Mouse (Mus musculus) gonadal fat pad, adult 2 months (tissue): ENCODE results near the gene Acbd5. TPM values are rescaled to one million over a fixed set of nuclear protein-coding genes. Genes with fewer than 3 reads are reported as not detected.
A peak's percentile ranks its signal among the peaks of the same experiment; 100 is the strongest.

Experiments
- DNase-seq: peaks from one replicate; pipeline ENCODE4 v3.0.0-alpha.2; 2012; ENCODE audit warnings: low read depth
- polyA plus RNA-seq: library from polyadenylated mRNA; depleted of rRNA; stranded (reverse); fragments of >200 nt; gene quantifications from 2 replicates; pipeline ENCODE4 v1.2.3, GENCODE M21; 2012; rRNA removed

Acbd5 gene
- polyA plus RNA-seq, 1 experiment = 7.5 TPM

GRCm38 (mm10) chr2:23068894-23069744, 1.2 kb downstream of the Acbd5 start:
- peak; percentile 61 for DNase-seq

- peak; percentile 40 for DNase-seq
These were observed 2.5 kb downstream of the Acbd5 start for GRCm38 (mm10) chr2:23070491-23070890.

GRCm38 (mm10) chr2:23071406-23071805, 3.4 kb downstream of the Acbd5 start:
- no peak for DNase-seq

GRCm38 (mm10) chr2:23075846-23076245, 7.9 kb downstream of the Acbd5 start:
- no peak for DNase-seq

- no peak for DNase-seq
These were observed 8.8 kb downstream of the Acbd5 start for GRCm38 (mm10) chr2:23076783-23077182.

- no peak for DNase-seq
These were observed 9.7 kb downstream of the Acbd5 start for GRCm38 (mm10) chr2:23077693-23078092.

GRCm38 (mm10) chr2:23078588-23078987, 10.6 kb downstream of the Acbd5 start:
- DNase-seq = peak; percentile 23

GRCm38 (mm10) chr2:23084540-23084939, 16.6 kb downstream of the Acbd5 start:
- no peak for DNase-seq

GRCm38 (mm10) chr2:23092216-23092615, 24.2 kb downstream of the Acbd5 start:
- no peak for DNase-seq

- DNase-seq = no peak
These were observed 29.1 kb downstream of the Acbd5 start for GRCm38 (mm10) chr2:23097028-23097427.

GRCm38 (mm10) chr2:23102266-23102665, 34.3 kb downstream of the Acbd5 start:
- no peak for DNase-seq

GRCm38 (mm10) chr2:23119573-23119972, 51.6 kb downstream of the Acbd5 start:
- DNase-seq = no peak

- no peak for DNase-seq
These were observed 87.2 kb downstream of the Acbd5 start for GRCm38 (mm10) chr2:23155199-23155621.

GRCm38 (mm10) chr2:23155777-23156607, 88.0 kb downstream of the Acbd5 start, which contains the start of the genes Mastl and Yme1l1:
Mastl (minus strand) TSS chr2:23156024.
Yme1l1 (plus strand) TSS chr2:23156369.
- peak; percentile 52 for DNase-seq

GRCm38 (mm10) chr2:23156608-23157081, 88.7 kb downstream of the Acbd5 start:
- no peak for DNase-seq

Other genes with a start within 250 kb of the Acbd5 start
- gene Pdss1, start 172.6 kb upstream of the Acbd5 start, polyA plus RNA-seq = 3.6 and 4.2 TPM in 2 replicates
- gene Abi1, start 27.9 kb upstream of the Acbd5 start, polyA plus RNA-seq = 92.9 and 93.3 TPM in 2 replicates
- 0.31 and 0.36 TPM in 2 replicates for gene Mastl, start 87.9 kb downstream of the Acbd5 start, polyA plus RNA-seq
- gene Yme1l1, start 88.2 kb downstream of the Acbd5 start, polyA plus RNA-seq = 8.0 and 8.3 TPM in 2 replicates
- 0.08 TPM in 1 of 2 replicates, not detected in the other for gene 4931423N10Rik, start 139.3 kb downstream of the Acbd5 start, polyA plus RNA-seq